Mouse (Mus musculus) spleen, adult 2 months (tissue): Measurements from ENCODE around the gene Ep300. TPM values are rescaled to one million over a fixed set of nuclear protein-coding genes. Genes with fewer than 3 reads are reported as not detected.
A peak's percentile ranks its signal among the peaks of the same experiment; 100 is the strongest.

ENCODE experiments used
- DNase-seq, 2 experiments: peaks; one replicate each; pipeline versions ENCODE4 v3.0.0 to v3.0.0-alpha.2; 2012 to 2021; ENCODE audit warnings: low spot score in 2 of 2, low read depth in 1 of 2
- H3K27ac ChIP-seq: fragments of 200-500 bp; 2 replicates; pipeline ENCODE4 v1.5.1; 2012; ENCODE audit warnings: low read length, inconsistent platforms; ENCODE audit not compliant: insufficient read depth
- H3K27me3 ChIP-seq: fragments of 200-500 bp; 2 replicates; pipeline ENCODE4 v1.6.1; 2012; ENCODE audit warnings: mild to moderate bottlenecking, moderate library complexity, low read length, inconsistent platforms; ENCODE audit not compliant: control insufficient read depth, insufficient read depth
- H3K36me3 ChIP-seq: fragments of 200-500 bp; 2 replicates; pipeline ENCODE4 v1.6.1; 2012; ENCODE audit warnings: mild to moderate bottlenecking, low read length, inconsistent platforms; ENCODE audit not compliant: control insufficient read depth, insufficient read depth
- H3K4me1 ChIP-seq: fragments of 200-500 bp; 2 replicates; pipeline ENCODE4 v1.6.1; 2011; ENCODE audit warnings: inconsistent platforms; ENCODE audit not compliant: control insufficient read depth, insufficient read depth, insufficient read length
- H3K4me3 ChIP-seq: fragments of 200-500 bp; 2 replicates; pipeline ENCODE4 v1.5.1; 2011; ENCODE audit warnings: mild to moderate bottlenecking, inconsistent platforms; ENCODE audit not compliant: insufficient read depth, insufficient read length; ENCODE audit errors: extremely low read depth
- CTCF ChIP-seq: fragments of 200-500 bp; IDR thresholded peaks from 2 replicates; pipeline ENCODE4 v1.5.1; 2011; ENCODE audit warnings: mild to moderate bottlenecking, inconsistent platforms; ENCODE audit not compliant: insufficient read depth, insufficient read length, insufficient replicate concordance; ENCODE audit errors: extremely low read depth
- POLR2A ChIP-seq: fragments of 200-500 bp; IDR thresholded peaks from 2 replicates; pipeline ENCODE4 v1.6.1; 2011; ENCODE audit warnings: low read depth, low read length, inconsistent platforms
- WGBS: fragments of 180-500 bp; shearing (Covaris S2); methylation state at CpG from one replicate; pipeline ENCODE4 v1.1.7; 2018; 5-methylcytosine and 5-hydroxymethylcytosine counted together
- polyA plus RNA-seq: library from polyadenylated mRNA; depleted of rRNA; stranded (reverse); fragments of >200 nt; gene quantifications from 2 replicates; pipeline ENCODE4 v1.2.3, GENCODE M21; 2012

The Ep300 gene
- polyA plus RNA-seq, 1 experiment: 39.3 TPM

DNA sequence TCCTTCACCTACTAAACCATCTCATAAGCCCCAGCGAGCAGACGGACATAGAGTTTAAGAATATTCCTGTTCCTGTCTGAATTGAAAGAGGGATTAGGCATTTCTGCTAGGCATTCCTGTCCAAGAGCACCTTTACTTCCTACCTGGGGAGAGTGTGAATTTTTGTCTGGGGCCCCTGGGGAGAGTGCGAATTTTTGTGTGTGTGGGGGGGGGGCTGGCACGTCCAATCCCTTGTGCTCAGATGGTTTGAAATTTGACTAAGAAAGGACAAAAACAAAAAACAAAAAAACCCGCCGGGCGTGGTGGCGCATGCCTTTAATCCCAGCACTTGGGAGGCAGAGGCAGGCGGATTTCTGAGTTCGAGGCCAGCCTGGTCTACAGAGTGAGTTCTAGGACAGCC is 78.1 kb downstream of the Ep300 start:
- TF ChIP-seq CTCF (no peak), POLR2A (no peak)

GRCm38 (mm10) chr15:81663697-81664561 is 78.8 kb downstream of the Ep300 start, which contains the start of gene L3mbtl2:
L3mbtl2 (plus strand) TSS chr15:81663889.
- TF ChIP-seq POLR2A (no peak; the same call in 1 of the 2 replicates), CTCF (no peak)
- Histone ChIP-seq H3K27ac (no peak within 1 kb of the TSS), H3K4me3 (peak within 1 kb of the TSS; percentile 95), H3K27me3 (no peaks in the 10 kb centered on the region), H3K36me3 (peaks cover 4% of the 10 kb centered on the region), H3K4me1 (peaks cover 5% of the 10 kb centered on the region; the same call in 1 of the 2 replicates)
- under 1% methylated on average over 55 of the region's 55 CpGs for WGBS
- DNase-seq: peak; percentile 72 to 90

More for the DNA sequence above, 78.1 kb downstream of the Ep300 start:
- no peak overlapping the region for H3K4me3 ChIP-seq
- peaks cover 5% of the 10 kb centered on the region; the same call in 1 of the 2 replicates for H3K4me1 ChIP-seq
- no peak for DNase-seq
- WGBS: 76% methylated on average over 10 of the region's 10 CpGs
- H3K27ac ChIP-seq: no peak overlapping the region
- H3K36me3 ChIP-seq: peaks cover 3% of the 10 kb centered on the region
- no peaks in the 10 kb centered on the region for H3K27me3 ChIP-seq

DNA sequence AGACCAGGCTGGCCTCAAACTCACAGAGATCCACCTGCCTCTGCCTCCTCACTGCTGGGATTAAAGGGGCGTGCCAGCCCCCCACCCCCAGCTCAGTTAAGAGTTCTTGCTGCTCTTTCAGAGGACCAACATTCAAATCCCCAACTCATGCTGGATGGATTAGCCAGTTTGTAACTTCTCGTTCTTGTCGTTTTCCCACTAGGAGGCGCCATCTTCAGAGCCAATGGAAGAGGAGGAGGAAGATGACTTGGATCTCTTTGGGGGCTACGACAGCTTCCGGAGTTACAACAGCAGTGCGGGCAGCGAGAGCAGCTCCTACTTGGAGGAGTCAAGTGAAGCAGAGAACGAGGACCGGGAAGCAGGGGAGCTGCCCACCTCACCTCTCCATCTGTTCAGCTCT is 81.8 kb downstream of the Ep300 start:
- H3K36me3 ChIP-seq: peaks cover 9% of the 10 kb centered on the region
- TF ChIP-seq POLR2A (no peak), CTCF (no peak)
- 92% methylated on average over 10 of the region's 10 CpGs for WGBS
- H3K27ac ChIP-seq: no peak overlapping the region
- no peak for DNase-seq
- no peak overlapping the region for H3K4me3 ChIP-seq
- H3K27me3 ChIP-seq: no peaks in the 10 kb centered on the region
- peaks cover 5% of the 10 kb centered on the region; the same call in 1 of the 2 replicates for H3K4me1 ChIP-seq

- Histone ChIP-seq H3K36me3 (peaks cover 17% of the 10 kb centered on the region), H3K27me3 (no peaks in the 10 kb centered on the region), H3K27ac (no peak overlapping the region), H3K4me1 (no peaks in the 10 kb centered on the region), H3K4me3 (no peak overlapping the region)
- TF ChIP-seq CTCF (peak; percentile 35; the same call in 1 of the 2 replicates), POLR2A (no peak)
- WGBS: 91% methylated on average over 4 of the region's 4 CpGs
- peak in 1 of 2 experiments; percentile 22 for DNase-seq
These were observed 85.1 kb downstream of the Ep300 start for GRCm38 (mm10) chr15:81670231-81670640.

DNA sequence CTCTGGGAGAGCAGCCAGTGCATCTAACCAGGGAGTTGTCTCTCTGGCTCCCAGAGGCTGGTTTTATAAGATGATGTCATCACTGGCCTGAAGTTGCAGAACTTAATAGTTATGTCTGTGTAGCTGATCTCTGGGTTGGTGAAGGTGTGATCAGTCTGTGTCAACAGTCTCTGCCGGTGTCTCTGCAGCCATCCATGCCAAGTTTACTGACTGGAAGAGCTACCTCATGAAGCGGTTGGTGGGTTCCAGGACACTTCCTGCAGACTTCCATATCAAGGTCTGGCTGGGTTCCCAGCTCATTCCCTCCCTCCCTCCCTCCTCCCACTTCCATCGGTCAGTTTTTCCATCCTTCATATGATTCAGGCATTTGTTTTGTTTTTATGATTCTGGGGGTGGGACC is 91.5 kb downstream of the Ep300 start:
- H3K4me1 ChIP-seq: no peaks in the 10 kb centered on the region
- no peak for DNase-seq
- TF ChIP-seq POLR2A (no peak), CTCF (no peak)
- 97% methylated on average over 3 of the region's 3 CpGs for WGBS
- H3K27ac ChIP-seq: no peak overlapping the region
- H3K36me3 ChIP-seq: peaks cover 17% of the 10 kb centered on the region
- H3K4me3 ChIP-seq: no peak overlapping the region
- no peaks in the 10 kb centered on the region for H3K27me3 ChIP-seq

DNA sequence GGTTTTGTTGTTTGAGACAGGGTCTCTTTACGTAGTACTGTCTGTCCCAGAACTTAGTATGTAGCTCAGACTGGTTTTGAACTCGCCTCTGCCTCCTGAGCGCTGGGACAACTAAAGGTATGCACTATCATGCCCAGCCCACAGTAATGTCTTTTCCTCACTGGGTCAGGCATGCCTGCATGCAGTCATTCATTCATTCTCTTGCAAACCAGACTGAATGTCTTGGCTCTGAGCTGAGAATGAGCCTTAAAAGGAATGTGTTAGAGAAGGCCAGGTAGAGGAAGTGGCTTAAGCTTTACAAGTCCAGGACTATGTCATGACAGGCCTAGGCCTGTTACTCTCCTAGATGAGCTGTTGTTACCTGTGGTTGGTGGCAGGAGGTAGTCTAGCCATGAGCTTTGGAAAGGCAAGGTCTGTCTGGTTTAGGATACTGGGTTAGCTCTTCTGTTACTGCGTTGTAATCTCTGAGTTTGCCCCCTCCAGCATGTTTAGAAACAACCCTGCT is 95.2 kb downstream of the Ep300 start:
- DNase-seq: no peak
- Histone ChIP-seq H3K4me1 (no peaks in the 10 kb centered on the region), H3K36me3 (peaks cover 30% of the 10 kb centered on the region), H3K27ac (no peak overlapping the region), H3K4me3 (no peak overlapping the region), H3K27me3 (no peaks in the 10 kb centered on the region)
- 96% methylated on average over 4 of the region's 4 CpGs for WGBS
- TF ChIP-seq CTCF (no peak), POLR2A (no peak)
